Mouse (Mus musculus) testis, adult 2 months (tissue): ENCODE results near the gene Sart1.

Source experiments
- CTCF ChIP-seq: fragments of 200-500 bp; IDR thresholded peaks from 2 replicates; pipeline ENCODE4 v1.5.1; 2012; ENCODE audit warnings: low read depth, mild to moderate bottlenecking, inconsistent platforms, low read length, moderate library complexity; ENCODE audit not compliant: control insufficient read depth, insufficient read depth, insufficient replicate concordance
- POLR2A ChIP-seq: fragments of 200-500 bp; IDR thresholded peaks from 2 replicates; pipeline ENCODE4 v1.6.1; 2012; ENCODE audit warnings: low read depth, mild to moderate bottlenecking, inconsistent platforms, low read length, moderate library complexity; ENCODE audit not compliant: control insufficient read depth

- TF ChIP-seq CTCF (no peak), POLR2A (no peak)
These were observed 4.4 kb upstream of the Sart1 start for GRCm38 (mm10) chr19:5392892-5393291.
